Mouse (Mus musculus): ENCODE measurements around the gene Map2k2.

Map2k2 gene

DNA sequence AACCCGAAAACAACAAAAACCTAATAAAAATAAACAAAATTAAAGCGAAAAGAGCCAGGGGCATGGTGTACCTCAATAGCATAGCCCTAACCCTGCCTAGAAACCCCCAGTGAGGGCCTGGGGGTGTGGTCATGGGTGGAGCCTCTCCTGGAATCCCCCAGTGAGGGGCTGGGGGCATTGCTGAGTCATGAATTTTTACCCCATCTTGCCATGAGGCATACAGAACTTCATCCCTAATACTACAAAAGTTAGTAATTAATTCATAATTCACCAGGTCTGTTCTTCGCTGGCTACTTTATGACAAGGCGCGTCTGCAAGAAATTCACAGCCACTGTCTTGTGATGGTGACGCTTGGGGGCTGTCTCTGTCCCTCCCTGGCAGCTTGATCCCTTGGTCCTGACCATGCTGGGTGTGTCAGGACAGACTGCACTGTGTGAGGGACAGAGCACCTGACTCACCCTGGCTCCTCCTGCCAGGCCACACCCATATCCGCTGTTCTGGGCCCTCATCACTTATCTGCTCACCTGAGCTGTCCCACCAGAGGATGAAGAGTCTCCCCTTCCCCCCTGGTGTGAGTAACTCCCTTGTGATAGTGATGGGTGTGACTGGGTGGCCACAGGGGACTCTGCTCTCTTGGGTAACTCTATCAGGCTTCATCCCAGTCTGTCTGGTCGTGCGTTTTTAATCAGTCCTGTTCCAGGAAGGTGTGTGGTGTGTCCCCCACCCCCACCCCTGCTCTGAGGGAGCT is 10.6 kb upstream of the Map2k2 start:
- ATAC-seq (ENCODE audit: insufficient number of reproducible peaks, low FRiP score, low TSS enrichment): no peak

DNA sequence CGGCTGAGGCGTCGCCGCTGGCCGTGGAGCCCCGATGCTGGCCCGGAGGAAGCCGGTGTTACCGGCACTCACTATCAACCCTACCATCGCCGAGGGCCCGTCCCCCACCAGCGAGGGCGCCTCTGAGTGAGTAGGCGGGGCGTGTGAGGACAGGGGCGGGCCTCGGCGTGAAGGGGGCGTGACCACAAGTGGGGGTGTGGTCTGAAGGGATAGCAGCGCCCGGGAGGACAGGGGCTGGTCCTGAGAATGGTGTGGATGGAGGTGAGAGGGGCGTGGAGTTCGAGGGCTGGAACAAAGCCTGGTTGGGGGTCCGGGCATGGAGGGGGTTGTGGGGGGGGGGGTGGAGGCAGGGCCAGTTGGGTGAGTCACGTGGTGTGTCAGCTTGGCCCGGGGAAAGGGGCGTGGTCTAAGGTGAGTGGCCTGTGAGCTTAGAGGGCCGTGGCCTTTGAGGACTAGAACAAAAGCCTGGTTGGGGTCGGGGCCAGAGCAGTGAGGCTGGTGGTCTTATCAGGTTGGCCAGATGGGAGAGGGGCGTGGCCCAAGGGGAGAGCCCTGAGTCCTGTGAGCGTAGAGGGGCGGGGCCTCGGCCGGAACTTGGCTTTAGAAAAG is 502 bp downstream of the Map2k2 start:
- peak; percentile 42 for ATAC-seq (ENCODE audit: insufficient number of reproducible peaks, low FRiP score, low TSS enrichment)

DNA sequence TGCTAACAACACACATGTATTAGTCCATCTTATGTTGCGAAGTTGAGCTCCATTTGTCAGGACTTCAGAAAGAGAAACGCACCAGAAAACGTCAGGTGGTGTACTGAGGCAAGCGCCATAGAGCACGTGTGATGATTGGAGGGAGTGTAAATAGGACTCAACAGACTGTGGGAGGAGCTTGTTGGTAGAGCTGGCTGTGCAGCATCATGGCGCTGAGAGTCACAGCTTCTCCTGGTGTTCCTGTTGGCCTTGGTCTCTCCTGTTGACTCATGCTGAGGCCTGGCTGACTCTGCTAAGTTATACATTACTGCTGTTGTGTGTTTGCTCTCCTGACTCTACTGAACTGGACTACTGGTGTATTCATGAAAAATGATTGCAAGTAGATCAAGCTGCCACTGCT is 7.2 kb downstream of the Map2k2 start:
- ATAC-seq (ENCODE audit: insufficient number of reproducible peaks, low FRiP score, low TSS enrichment): no peak

DNA sequence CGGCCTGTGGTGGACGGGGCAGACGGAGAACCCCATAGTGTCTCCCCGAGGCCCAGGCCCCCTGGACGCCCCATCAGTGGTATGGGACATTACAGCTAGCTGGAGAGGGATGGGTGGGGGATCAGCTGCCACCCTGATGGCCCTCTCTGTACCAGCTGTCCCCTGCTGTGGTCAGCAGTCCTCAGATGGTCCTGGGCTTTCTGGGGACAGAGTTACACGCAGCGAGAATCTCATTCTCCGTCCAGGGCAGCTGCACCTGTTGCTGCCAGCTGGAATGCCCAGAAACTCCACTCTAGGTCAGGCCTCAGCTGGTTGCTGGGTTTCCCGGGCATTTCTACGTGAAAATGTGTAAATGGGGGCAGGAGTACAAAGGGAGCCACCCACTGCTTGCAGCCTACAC is 13.9 kb downstream of the Map2k2 start:
- no peak for ATAC-seq (ENCODE audit: insufficient number of reproducible peaks, low FRiP score, low TSS enrichment)

DNA sequence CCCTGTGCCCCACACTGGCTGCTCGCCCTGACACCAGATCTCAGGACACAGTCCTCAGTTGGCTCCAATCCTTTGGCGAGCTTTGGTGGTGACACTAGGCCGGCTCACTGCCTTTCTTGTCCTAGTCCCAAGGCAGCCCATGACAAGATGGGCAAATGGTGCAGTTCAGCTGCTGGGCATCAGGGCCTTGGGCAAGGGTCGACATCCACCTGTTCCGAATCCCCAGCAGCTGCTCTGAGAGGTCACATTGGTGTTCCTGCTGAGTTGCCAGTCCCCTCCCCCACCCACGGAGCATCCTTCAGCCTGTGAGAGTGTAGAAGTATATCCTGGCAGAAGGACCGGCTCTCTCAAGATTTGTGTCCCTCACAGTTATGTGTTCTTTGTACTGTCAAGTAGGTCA is 14.9 kb downstream of the Map2k2 start:
- no peak for ATAC-seq (ENCODE audit: insufficient number of reproducible peaks, low FRiP score, low TSS enrichment)

DNA sequence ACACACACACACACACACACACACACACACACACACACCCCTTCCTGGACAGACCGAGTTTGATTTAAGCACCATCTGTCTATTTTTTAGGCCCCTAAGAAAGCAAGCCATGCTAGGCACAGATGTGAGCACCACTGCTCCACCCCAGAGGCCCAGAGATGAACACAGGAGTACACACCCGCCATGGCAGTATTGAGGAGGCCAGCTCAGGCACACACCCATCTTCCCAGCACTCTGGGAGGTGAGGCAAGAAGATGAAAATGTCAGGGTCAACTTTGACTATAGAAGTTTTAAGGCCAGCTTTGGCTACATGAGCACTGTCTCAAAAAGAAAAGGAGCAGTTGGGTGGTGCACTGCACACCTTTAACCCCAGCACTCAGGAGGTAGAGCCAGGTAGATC is 17.2 kb downstream of the Map2k2 start:
- ATAC-seq (ENCODE audit: insufficient number of reproducible peaks, low FRiP score, low TSS enrichment): no peak

DNA sequence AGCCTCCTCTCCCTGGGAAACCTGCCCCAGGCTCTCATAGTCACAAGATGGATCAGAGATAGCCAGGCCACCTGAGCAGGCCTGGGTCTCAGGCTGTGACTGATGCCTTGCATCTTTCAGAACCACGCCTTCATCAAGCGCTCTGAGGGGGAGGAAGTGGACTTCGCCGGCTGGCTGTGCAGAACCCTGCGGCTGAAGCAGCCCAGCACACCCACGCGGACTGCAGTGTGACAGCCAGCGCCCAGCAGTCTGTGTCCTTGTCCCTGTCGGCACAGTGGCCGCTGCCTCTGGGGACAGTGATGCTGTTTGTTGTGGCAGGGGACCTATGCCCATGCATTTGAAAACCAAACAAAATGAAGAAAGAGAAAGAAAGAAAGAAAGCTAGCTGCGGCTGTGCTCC is 17.8 kb downstream of the Map2k2 start:
- ATAC-seq (ENCODE audit: insufficient number of reproducible peaks, low FRiP score, low TSS enrichment): no peak

DNA sequence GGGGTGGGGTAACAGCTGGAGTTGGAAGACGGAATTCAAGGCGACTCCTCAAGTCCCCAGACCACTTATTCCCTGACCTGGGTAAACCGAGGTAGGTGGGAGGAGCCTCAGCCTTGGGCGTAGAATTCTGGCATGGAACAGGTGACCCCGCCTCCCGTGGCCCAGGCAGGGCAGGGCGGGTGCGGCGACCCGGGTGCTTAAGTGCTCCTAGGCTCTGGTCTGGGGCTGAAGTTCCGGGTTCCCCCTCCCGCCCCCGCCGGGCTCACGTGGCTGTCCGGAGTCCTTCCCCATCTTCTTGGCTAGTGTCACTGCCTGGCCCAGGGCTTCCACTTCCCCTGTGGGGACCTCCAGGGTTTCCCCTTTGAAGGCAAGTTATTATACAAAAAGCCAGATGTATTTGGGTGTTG is 28.5 kb downstream of the Map2k2 start:
- no peak for ATAC-seq (ENCODE audit: insufficient number of reproducible peaks, low FRiP score, low TSS enrichment)

DNA sequence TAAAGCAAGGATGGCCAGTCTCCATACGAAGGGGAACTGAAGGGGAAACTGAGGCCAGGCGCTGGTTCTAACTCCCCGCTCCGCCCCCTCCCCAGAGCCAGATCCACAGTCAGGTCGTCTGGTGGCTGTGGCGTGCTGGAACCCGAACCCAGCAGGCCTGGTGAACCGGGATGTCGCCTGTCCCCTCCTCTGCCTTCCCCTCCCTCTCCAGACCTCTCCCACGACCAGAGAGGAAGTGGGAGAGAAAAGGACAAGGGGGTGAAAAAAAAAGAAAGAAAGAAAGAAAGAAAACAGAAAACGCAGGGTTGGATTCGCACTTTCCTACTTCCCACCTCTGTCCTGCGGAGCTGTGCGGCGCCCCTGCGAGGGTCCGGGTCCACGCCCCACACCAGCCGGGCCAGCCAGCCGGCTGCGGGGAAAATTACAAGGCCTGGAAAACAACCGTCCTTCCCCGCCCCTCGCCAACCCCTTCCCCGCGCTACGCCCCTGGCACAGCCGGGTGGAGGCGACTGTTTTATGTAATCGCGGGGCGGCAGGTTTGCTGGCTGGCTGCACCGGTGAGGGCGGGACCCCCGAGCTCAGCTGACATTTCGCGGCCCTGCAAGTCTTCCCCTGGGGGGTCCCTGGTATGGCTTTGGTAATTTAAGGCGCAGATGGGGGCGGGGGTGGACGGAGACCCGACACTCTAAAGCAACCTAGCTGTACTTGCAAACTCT is 29.4 kb downstream of the Map2k2 start, which contains the start of gene Zbtb7a:
Gene Zbtb7a, plus strand, starts transcription at position 255 of the 716 bp plus-strand sequence.
- ATAC-seq (ENCODE audit: insufficient number of reproducible peaks, low FRiP score, low TSS enrichment): no peak

DNA sequence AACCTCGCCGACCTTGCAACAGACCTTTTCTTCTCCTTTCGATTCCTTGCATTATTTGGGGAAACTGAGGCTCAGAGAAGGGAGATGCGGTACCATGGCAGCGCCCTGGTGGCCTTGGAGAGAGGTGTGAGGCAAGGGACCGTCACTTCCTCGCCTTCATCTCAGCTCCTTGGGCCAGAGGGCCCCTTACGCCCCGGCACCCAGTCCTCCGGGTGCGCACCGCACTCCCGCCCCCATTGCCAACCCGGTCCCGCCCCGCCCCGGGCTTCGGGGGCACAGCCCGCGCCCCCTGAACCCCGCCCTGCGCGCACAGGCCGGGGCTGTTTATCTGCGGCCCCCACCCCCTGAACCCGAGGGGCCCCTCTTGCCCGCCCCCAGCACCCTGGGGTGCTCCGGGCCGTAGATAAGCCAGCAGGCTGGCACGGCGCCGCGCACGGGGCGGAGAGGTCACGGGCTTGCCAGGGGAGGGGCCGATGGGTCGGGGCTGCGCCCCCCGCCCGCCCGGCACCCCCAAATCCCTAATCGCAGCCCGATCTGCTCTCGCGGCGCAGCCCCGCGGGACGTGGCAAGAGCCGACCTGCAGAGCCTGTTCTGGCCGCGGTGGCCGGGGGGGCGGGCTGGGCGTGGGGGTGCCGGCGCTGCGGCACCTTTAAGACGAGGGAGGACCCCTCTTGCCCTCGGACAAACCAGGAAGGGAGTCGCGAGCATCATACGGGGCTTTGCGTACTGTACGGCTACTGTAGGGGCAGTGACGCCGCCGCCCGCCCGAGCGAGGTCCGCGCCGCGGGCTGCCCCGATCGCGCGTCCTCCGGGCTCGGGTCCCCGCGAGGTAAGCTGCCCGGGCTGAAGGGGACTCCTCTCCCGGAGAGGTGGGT is 30.4 kb downstream of the Map2k2 start:
- no peak for ATAC-seq (ENCODE audit: insufficient number of reproducible peaks, low FRiP score, low TSS enrichment)

DNA sequence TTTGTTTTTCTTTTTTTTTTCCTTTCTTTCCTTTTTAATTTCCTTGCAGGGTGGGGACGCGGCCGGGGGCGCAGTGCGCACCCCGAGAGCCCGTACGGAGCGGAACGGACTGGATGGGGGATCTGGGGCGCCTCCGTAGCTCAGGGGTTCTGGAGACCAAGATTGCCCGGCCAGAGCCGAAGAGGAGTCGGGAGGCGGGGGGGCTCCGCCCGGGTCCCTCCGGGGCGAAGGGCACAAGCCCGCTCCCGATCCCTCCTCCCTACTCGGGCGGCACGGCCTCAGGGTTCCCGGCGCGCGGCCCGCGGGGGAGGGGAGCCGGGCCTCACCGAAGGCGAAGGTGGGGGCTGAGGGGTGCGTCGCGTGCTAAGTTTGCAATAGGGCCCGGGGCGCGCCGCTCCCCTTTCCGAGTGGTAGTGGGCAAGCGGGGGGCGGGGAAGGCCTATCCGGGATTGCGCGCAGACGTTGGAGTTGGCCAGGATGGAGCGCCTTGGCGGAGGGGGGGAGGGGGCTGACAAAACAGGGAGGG is 31.1 kb downstream of the Map2k2 start:
- ATAC-seq (ENCODE audit: insufficient number of reproducible peaks, low FRiP score, low TSS enrichment): 0 out of 2 replicates have a peak, but pooled peaks have one; percentile 13

DNA sequence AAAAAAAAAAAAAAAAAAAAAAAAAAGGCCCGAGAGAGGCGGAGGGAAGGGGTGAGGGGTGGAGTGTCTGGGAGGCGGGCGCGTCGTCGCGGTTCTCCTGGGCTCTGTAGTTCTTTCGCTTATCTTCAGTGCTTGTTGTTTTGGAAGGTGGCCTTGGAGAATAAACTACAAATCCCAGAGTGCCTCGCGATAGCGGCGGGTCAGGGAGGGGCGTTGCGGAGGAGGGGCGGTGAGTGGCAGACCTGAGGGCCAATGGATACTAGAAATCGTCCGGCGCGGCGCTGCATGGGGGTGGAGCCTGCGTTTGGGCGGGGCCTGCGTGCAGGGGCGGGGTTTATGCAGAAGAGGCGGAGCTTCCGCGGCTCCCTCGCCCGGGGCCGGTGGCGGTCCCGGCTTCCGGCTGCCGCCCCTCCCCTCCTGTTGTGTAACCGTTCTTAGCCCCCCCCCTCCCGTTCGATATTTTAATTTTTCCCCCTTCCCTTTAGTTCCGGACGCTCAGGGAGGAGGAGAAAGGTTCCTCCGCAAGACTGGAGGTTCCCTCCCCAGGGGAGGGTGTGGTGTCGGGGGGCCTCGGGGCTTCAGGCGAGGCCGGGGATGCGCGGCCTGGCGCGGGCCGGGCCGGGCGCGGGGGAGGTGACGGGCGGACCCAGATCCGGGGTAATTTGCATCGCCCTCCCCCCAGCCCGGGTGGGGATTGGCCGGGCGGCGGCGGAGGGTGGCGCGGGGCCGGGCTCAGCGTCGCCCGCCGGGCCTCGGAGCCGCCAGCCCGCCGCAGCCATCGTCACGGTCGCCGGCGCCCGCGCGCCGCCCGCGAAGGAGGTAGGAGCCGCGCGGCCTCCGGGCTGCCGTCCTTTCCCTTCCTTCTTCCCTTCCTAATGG is 31.8 kb downstream of the Map2k2 start:
- ATAC-seq (ENCODE audit: insufficient number of reproducible peaks, low FRiP score, low TSS enrichment): peak; percentile 70

DNA sequence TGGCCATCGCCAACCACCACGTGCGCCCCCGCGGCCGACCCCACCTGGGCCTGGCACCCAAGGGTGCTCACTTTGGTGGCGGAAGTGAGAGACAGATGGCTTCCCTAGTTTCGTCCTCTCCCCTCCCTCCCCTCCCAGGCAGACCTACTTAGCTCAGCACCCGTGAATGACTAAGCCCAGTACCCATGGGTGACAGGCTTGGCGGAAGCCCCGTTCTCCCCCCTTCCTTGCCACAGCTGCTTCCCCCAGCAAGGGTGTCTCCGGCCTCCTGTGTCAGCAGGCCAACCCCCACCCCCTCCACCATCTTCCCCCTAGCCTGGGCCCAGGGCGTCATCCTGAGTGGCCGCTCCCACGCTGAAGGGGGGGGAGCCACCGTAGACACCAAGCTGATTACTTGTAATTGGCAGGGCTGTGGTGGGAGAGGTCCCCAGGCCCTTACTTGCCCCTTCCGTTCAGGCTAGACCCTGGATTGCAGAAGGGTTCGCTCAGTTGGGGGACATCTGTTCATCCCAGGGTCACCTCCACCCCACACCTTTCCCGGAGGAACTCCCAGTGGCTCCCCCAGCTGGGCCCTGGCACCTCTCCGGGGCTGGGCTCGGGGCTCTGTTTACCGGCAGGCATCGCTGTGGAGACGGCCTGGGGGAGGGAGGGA is 32.5 kb downstream of the Map2k2 start:
- no peak; the same call in 1 of the 2 replicates for ATAC-seq (ENCODE audit: insufficient number of reproducible peaks, low FRiP score, low TSS enrichment)

DNA sequence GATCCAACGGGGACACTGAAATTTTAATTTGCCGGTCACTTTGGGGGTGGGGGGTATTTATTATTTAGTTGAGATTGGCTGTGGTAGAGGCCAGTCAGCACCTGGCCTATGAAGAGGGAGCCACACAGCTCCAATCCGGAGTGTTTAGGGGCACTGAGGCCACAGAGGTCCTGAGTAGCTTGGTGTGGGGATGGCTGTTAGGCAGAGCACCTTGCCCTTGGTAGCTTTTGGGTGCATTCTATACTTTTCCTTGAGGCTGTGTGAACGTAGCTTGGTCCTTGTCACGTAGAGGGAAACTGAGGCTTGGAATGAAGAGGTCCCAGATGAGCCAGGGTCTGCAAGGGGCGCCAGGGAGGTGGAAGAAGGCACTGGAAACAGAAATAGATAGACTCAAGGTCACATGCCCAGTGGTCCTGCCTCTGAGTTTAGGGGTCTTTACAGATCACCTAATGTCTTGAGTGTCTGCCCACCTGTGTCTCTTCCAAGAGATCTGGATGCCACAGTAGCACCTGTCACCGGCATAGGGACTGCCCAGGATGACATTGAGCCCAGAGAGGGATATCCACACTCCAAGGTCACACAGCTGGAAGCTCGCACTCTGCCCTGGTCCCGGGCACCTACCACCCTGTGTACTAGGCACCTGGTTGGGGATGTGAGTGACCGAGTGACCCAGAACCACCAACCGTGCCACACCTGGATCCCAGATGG is 33.3 kb downstream of the Map2k2 start:
- ATAC-seq (ENCODE audit: insufficient number of reproducible peaks, low FRiP score, low TSS enrichment): no peak

DNA sequence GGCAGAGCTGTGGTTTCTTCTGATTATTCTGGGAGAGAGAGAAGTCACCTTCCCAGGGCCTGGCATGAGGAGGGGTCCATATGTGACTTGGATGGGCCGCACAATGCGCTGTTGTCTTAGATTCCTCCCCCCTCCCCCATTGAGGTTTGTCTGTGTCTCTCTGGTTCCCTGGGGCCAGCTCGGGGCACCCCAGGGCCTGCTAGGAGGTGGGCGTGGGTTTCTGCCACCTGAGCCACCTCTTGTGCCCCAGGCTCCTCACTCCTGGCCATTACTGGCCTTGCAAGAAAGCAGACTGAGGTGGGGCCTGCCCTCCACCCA is 33.8 kb downstream of the Map2k2 start:
- ATAC-seq (ENCODE audit: insufficient number of reproducible peaks, low FRiP score, low TSS enrichment): no peak

DNA sequence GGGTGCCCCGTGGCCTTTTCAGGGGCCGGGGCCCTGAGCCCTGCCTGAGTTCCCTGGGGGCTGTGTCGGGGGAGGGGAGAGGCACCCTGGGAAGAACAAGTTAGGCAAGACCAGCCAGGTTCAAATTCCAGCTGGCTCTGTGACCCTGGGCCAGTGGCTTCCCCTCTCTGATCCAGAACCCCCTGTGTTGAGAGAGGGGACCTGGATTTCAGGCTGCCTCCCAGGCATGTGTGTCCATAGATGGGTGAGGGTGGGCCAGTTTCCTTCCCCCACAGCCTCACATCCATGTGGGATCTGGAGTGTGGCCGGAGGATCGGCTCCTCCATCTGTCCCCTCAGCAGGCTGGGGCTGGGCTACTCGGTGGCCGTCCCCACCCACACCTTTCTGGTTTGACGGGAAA is 34.3 kb downstream of the Map2k2 start:
- ATAC-seq (ENCODE audit: insufficient number of reproducible peaks, low FRiP score, low TSS enrichment): no peak

DNA sequence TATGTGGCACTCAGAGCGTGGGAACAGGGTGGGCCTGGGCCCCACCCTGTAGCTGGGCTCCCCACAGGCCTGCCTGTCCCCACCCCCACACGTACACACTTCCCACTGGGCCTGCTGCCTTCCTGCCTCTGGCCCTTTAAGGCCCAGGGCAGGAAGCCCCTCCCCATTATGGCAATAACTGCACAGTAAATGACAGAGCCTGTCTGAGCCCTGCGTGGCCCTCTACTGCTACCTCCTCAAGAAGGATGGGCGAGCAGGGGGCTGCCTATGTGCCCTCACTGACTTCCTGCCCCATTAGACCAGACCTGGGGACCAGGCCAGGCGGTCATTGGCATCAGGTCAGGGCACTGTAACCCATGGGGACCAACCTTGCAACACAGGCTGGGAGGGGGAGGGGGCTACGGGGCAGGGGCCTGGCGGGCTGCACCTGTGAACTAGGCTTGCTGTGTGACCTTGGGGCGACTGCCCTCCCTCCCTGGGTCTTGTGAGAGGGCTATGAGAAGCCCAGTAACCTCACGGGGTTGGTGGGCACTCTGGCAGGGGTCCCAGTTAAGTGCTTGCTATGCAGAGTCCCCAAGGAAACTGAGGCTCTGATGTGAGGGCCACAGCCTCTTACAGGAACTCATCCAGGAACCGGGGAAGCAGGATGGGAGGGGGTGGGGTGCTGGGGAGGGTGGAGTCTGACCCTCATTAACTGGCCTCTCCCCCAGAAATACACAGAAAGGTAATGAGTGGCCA is 35.2 kb downstream of the Map2k2 start:
- no peak for ATAC-seq (ENCODE audit: insufficient number of reproducible peaks, low FRiP score, low TSS enrichment)

All from cerebellum, adult (tissue).